Mouse (Mus musculus): ENCODE measurements around the gene BC055324.

DNA sequence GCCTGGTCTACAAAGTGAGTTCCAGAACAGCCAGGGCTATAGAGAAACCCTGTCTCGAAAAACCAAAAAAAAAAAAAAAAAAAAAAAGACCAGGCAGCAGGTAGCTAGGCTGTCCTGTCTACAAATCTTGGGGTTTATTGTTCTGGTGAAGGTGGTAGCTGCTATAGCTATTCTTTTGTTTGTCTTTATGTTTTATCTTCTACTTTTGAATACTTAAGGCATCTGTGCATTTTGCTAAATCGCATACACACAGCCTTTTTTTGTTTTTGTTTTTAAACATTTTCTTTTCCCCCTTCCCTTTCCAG lies 965 bp upstream of the BC055324 start:
- TF ChIP-seq CTCF (IDR thresholded peaks at IDR 0.05; ENCODE audit: control insufficient read depth, insufficient read depth, insufficient read length) (no peak), MYOG (IDR thresholded peaks at IDR 0.05; ENCODE audit: control insufficient read depth, extremely low read depth, insufficient read length) (no peak), MYOD1 (IDR thresholded peaks at IDR 0.05; ENCODE audit: control insufficient read depth, insufficient read length, low read depth) (no peak), MAX (IDR thresholded peaks at IDR 0.05) (no peak)
